Mouse (Mus musculus) thymus, postnatal 4 days (tissue): Measurements from ENCODE around the gene Zic2.

Experiments used
- DNase-seq: peaks from one replicate; pipeline ENCODE4 v3.0.0; 2021

The Zic2 gene

GRCm38 (mm10) chr14:122513511-122514036 is 38.3 kb downstream of the Zic2 start:
- no peak for DNase-seq

GRCm38 (mm10) chr14:122528475-122528874 is 53.2 kb downstream of the Zic2 start:
- DNase-seq: no peak
